Mouse (Mus musculus) gonadal fat pad, adult 2 months (tissue): ENCODE results near the gene Lrrc18. TPM values are rescaled to one million over a fixed set of nuclear protein-coding genes. Genes with fewer than 3 reads are reported as not detected.

Source experiments
- DNase-seq: peaks from one replicate; pipeline ENCODE4 v3.0.0-alpha.2; 2012; ENCODE audit warnings: low read depth
- polyA plus RNA-seq: library from polyadenylated mRNA; depleted of rRNA; stranded (reverse); fragments of >200 nt; gene quantifications from 2 replicates; pipeline ENCODE4 v1.2.3, GENCODE M21; 2012; rRNA removed

The Lrrc18 gene
- polyA plus RNA-seq, 1 experiment: 3.7 TPM

GRCm38 (mm10) chr14:33045217-33045616, 54.0 kb downstream of the Lrrc18 start:
- DNase-seq: no peak

DNA sequence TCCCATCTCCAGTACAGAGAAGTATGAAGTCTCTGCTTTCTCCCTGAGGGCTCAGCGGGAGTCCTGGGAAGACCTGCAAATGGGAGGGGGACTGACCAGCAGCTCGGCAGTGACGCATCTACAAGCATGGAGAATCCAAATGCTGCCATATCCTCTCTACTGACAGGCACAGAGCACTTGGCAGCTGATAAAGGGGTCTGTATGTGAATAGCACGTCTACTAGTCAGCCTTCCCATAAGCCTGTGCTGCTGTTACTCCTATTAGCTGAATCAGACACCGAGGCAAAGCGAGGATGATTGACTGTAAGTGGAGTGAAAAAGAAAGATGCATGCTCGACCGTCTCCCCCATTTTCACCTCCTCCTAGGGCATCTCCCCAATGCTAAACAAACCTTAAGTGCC, 62.3 kb downstream of the Lrrc18 start:
- DNase-seq: no peak

DNA sequence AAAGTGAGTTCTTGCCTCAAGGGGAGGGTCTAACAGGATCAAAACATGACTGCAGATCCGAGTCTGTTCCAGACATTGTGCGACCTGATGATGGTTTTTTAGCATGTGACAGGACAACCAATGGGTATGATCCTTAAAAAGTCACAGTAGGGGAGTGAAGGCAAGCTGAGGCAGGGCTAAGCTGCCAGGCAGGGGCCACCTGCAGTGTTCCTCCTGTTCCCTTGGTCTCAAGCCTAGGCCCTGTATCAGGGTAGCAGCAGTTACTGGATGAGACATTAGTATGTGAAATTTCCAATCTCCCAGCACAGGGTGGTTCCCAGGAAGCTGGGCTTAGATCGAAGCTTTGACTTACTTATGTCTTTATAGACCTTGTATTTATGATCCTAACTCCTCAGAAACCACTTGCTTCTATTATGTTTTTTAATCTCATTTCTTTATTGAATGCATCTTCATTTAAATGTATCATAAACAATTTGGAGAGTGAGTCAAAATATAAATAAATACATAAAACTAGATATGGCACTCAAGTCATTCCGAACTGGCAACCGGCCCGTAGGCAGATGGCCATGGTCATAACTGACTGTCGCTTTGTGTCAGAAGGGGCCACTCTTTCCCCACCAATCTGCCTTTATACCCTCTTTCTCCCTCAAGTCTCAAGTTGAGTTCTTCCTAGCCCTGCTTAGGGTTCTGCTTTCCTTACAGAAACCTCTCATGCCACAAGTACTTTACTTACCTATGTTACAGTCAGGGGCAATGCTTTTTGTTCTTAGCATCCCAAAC, 67.9 kb downstream of the Lrrc18 start:
- DNase-seq: no peak

- no peak for DNase-seq
Measured at GRCm38 (mm10) chr14:33062996-33063395, 71.8 kb downstream of the Lrrc18 start.

Other genes starting within 250 kb of the Lrrc18 start
- gene Tmem273, start 205.4 kb upstream of the Lrrc18 start, polyA plus RNA-seq: 2.8 and 3.9 TPM in 2 replicates
- gene Fam170b, start 157.4 kb upstream of the Lrrc18 start, polyA plus RNA-seq: 0.18 and 0.24 TPM in 2 replicates
- 5.0 and 6.6 TPM in 2 replicates for gene Vstm4, start 134.6 kb upstream of the Lrrc18 start, polyA plus RNA-seq
- 2.8 and 4.6 TPM in 2 replicates for gene Wdfy4, start 194.1 kb downstream of the Lrrc18 start, polyA plus RNA-seq
- 4.8 and 5.4 TPM in 2 replicates for gene Arhgap22, start 222.6 kb downstream of the Lrrc18 start, polyA plus RNA-seq